Mouse (Mus musculus): ENCODE data around the gene Mtx1.

DNA sequence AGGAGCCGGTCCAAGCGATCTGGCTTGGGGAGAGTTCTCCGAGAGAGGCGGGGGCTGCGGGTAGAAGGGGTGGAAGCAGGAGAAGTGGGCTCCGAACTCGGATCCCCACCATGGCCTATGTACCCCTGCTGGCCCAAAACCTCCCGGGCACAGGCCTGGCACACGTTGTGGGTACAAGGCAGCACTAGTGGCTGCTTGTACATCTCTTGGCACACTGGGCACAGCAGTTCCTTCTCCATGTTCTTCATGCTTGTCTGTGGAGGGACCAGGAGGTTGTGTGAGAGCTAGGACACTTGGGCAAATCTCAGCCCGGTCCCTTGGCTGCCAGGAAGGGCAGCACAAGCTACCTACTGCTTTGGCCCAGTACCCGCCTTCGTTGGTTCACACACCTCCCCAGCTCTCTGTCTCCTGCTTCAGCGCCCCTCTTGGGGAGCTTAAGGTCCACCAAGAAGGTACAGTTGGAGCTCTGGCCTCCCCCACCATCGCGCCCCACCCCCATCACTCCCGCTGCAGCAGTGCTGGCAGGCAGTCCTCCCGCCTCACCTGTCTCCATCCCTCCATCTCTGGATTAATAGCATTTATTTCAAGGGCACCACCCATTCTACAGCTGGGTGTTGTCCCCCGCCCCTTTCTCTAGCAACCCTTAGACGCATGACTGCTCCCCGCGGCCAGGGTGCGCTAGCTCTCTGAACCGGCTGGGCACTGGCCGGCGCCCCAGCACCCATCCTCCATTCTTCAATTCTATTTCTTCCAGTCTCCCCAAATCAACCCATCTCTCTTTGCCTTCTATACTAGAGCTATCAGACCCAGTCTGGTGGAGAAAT lies 17.5 kb upstream of the Mtx1 start:
- TF ChIP-seq CTCF (conservative IDR thresholded peaks at IDR 0.05; ENCODE audit: insufficient read depth, insufficient read length, low read depth, low read length) (peak; percentile 32; the same call in 1 of the 2 replicates), POLR2A (IDR thresholded peaks at IDR 0.05; ENCODE audit: low read depth, low read length) (no peak)
